Mouse (Mus musculus) spleen, adult 2 months (tissue): ENCODE measurements around the gene Fdps. TPM values are rescaled to one million over a fixed set of nuclear protein-coding genes. Genes with fewer than 3 reads are reported as not detected.

Source experiments
- DNase-seq, 2 experiments: peaks; one replicate each; pipeline versions ENCODE4 v3.0.0 to v3.0.0-alpha.2; 2012 to 2021; ENCODE audit warnings: low spot score in 2 of 2, low read depth in 1 of 2
- H3K27ac ChIP-seq: fragments of 200-500 bp; 2 replicates; pipeline ENCODE4 v1.5.1; 2012; ENCODE audit warnings: low read length, inconsistent platforms; ENCODE audit not compliant: insufficient read depth
- H3K27me3 ChIP-seq: fragments of 200-500 bp; 2 replicates; pipeline ENCODE4 v1.6.1; 2012; ENCODE audit warnings: mild to moderate bottlenecking, moderate library complexity, low read length, inconsistent platforms; ENCODE audit not compliant: control insufficient read depth, insufficient read depth
- H3K36me3 ChIP-seq: fragments of 200-500 bp; 2 replicates; pipeline ENCODE4 v1.6.1; 2012; ENCODE audit warnings: mild to moderate bottlenecking, low read length, inconsistent platforms; ENCODE audit not compliant: control insufficient read depth, insufficient read depth
- H3K4me1 ChIP-seq: fragments of 200-500 bp; 2 replicates; pipeline ENCODE4 v1.6.1; 2011; ENCODE audit warnings: inconsistent platforms; ENCODE audit not compliant: control insufficient read depth, insufficient read depth, insufficient read length
- H3K4me3 ChIP-seq: fragments of 200-500 bp; 2 replicates; pipeline ENCODE4 v1.5.1; 2011; ENCODE audit warnings: mild to moderate bottlenecking, inconsistent platforms; ENCODE audit not compliant: insufficient read depth, insufficient read length; ENCODE audit errors: extremely low read depth
- CTCF ChIP-seq: fragments of 200-500 bp; IDR thresholded peaks from 2 replicates; pipeline ENCODE4 v1.5.1; 2011; ENCODE audit warnings: mild to moderate bottlenecking, inconsistent platforms; ENCODE audit not compliant: insufficient read depth, insufficient read length, insufficient replicate concordance; ENCODE audit errors: extremely low read depth
- POLR2A ChIP-seq: fragments of 200-500 bp; IDR thresholded peaks from 2 replicates; pipeline ENCODE4 v1.6.1; 2011; ENCODE audit warnings: low read depth, low read length, inconsistent platforms
- WGBS: fragments of 180-500 bp; shearing (Covaris S2); methylation state at CpG from one replicate; pipeline ENCODE4 v1.1.7; 2018; 5-methylcytosine and 5-hydroxymethylcytosine counted together
- polyA plus RNA-seq: library from polyadenylated mRNA; depleted of rRNA; stranded (reverse); fragments of >200 nt; gene quantifications from 2 replicates; pipeline ENCODE4 v1.2.3, GENCODE M21; 2012

Fdps gene
- polyA plus RNA-seq, 1 experiment: 25.6 TPM

DNA sequence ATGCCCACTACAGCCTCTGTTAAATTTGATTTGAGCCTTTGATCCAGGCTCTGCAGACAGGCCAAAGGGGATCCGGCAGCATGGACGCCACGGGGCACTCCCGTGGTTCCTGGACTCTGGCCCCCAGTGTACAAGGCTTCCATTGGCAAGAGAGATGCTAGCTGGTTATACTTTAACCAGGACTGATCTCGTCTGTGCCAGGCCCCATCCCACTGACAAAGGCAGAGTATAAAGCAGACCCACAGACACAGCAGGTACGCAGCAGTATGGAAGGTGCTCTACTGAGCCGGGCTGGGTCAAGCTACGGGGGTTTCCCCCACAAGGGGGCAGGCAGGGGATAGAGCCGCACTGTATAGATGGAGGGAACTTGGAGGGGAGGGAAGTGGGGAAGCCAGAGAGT is 34.6 kb upstream of the Fdps start:
- Histone ChIP-seq H3K36me3 (no peaks in the 10 kb centered on the region), H3K27me3 (no peaks in the 10 kb centered on the region), H3K27ac (no peak overlapping the region), H3K4me1 (no peaks in the 10 kb centered on the region), H3K4me3 (no peak overlapping the region)
- no peak for DNase-seq
- 45% methylated on average over 9 of the region's 9 CpGs for WGBS
- TF ChIP-seq CTCF: no peak
- TF ChIP-seq POLR2A: no peak

DNA sequence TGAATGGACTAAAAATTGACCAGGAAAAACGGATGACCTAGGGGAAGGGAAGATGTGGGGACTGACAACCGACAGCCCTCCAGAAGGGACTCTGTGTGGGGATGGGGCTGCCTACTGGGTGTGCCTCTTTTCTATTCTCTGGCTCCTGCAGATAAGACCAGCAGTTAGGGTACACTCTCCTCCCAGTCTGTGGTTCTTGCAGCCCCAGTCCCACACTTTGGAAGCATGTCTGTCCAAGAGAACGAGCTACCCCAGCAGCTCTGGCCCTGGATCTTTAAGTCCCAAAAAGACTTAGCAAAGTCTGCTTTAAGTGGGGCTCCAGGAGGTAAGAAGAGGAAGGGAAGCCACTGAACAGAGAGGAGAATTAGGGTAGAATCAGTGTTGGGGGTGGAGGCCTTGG is 34.2 kb upstream of the Fdps start, which contains the start of gene Pklr:
Gene Pklr, plus strand, starts transcription at position 185 of the 400 bp plus-strand sequence.
- 57% methylated on average over 3 of the region's 3 CpGs for WGBS
- H3K4me1 ChIP-seq: no peaks in the 10 kb centered on the region
- H3K27ac ChIP-seq: no peak within 1 kb of the TSS
- no peak within 1 kb of the TSS for H3K4me3 ChIP-seq
- TF ChIP-seq CTCF: no peak
- no peak for TF ChIP-seq POLR2A
- no peaks in the 10 kb centered on the region for H3K27me3 ChIP-seq
- no peak for DNase-seq
- no peaks in the 10 kb centered on the region for H3K36me3 ChIP-seq

DNA sequence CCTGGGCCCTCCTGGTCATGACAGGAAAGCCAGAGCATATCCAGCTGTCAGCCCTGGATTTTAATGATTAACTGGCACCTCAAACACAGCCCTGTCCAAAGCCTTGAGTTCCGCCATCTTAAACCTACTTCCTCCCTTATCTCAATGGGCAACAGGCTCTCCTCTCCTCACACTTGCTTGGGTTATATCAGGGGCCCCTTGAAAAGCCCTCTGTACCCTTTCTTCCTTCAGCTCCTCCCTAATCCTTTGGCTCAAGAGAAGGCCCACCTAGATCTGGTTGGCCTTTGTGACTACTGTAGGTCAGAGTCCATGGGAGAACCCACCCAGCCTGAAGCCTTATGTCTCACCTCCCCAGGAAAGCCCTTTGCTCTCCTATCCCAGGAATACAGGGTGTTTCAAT is 32.0 kb upstream of the Fdps start:
- H3K36me3 ChIP-seq: no peaks in the 10 kb centered on the region
- no peaks in the 10 kb centered on the region for H3K4me1 ChIP-seq
- no peak for TF ChIP-seq POLR2A
- no peak overlapping the region for H3K27ac ChIP-seq
- no peak for DNase-seq
- H3K4me3 ChIP-seq: no peak overlapping the region
- 65% methylated on average over 1 of the region's 1 CpGs for WGBS
- H3K27me3 ChIP-seq: no peaks in the 10 kb centered on the region

DNA sequence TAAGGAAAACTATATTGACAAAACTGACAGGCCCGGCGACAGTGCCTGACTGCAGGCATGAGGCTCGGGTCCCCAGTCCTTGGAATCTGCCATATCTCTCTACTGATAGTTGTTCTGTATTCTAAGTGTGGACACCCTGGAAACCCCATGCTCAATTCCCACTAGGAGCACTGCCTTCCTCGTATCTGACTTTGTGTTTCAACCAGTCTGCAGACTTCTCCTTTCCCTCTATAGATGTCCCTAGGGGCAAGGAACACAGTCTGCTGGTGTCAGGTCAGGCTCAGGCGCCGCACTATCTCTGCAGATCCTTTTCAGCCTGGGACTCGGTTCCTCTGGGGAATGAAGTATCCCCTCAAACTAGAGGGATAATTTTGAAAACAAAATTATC is 31.3 kb upstream of the Fdps start:
- no peaks in the 10 kb centered on the region for H3K4me1 ChIP-seq

DNA sequence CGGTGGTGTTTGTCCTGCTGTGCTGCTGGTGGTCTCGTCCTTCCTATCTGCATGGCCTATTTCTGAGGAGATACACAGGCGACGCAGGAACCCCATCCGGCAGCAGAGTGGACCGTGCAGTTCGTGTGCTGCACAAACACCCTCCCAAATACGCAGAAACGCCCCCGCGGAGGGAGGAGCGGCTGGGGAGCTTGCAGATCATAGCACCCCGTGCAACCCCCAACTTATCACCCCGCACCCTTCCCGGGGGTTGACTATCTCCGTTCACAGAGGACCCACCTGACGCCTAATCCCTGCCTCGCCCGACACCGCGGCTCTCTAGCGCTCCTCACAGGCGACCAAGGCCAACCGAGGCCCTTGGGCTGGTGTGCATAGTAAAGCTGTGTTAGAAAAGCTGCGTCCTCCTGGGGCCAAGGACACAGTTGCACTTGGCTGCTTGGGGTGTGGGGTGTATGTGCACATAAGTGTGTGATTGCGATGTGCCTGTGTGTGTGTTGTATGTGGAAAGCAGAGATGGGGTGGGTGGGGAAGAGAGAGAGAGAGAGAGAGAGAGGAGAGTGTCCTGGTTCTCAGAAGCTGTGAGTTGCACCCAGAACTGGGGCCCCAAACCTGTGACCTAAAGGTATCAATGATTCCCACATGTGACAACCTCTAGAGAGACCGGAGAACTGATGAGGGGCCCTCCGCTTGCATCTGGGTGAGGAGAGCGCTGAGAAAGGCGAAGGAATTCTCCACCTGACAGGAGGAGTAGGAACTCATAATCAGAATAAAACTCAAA is 30.7 kb upstream of the Fdps start:
- Histone ChIP-seq H3K27ac (no peak overlapping the region), H3K27me3 (no peaks in the 10 kb centered on the region), H3K36me3 (no peaks in the 10 kb centered on the region), H3K4me3 (no peak overlapping the region), H3K4me1 (no peaks in the 10 kb centered on the region)
- TF ChIP-seq CTCF (peak; percentile 10; the same call in 1 of the 2 replicates), POLR2A (no peak)
- WGBS: 20% methylated on average over 30 of the region's 30 CpGs
- DNase-seq: no peak

More for the DNA sequence above, 31.3 kb upstream of the Fdps start:
- 81% methylated on average over 7 of the region's 7 CpGs for WGBS
- DNase-seq: no peak
- Histone ChIP-seq H3K27ac (no peak overlapping the region), H3K4me3 (no peak overlapping the region), H3K36me3 (no peaks in the 10 kb centered on the region), H3K27me3 (no peaks in the 10 kb centered on the region)
- TF ChIP-seq POLR2A (no peak), CTCF (no peak)

DNA sequence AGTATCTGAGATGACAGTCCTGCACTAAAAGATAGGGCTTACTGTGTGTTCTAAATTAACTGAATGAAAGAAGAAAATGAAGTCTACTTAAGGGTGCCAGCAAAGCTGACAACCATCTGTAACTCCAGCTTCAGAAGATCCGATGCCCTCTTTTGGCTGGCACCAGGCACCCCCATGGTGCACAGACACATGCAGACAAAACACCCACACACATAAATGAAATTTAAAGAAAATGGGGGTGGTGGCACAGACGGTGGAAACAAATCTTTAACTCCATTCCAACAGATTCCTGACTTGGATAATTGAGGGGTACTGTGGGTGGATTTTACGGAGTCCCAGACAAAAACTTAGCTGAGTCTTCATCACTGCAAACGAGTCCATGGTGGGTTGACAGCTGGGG is 30.1 kb upstream of the Fdps start:
- Histone ChIP-seq H3K4me3 (no peak overlapping the region), H3K4me1 (no peaks in the 10 kb centered on the region), H3K27me3 (no peaks in the 10 kb centered on the region), H3K36me3 (no peaks in the 10 kb centered on the region), H3K27ac (no peak overlapping the region)
- WGBS: 57% methylated on average over 4 of the region's 4 CpGs
- TF ChIP-seq POLR2A (no peak), CTCF (no peak)
- DNase-seq: no peak

DNA sequence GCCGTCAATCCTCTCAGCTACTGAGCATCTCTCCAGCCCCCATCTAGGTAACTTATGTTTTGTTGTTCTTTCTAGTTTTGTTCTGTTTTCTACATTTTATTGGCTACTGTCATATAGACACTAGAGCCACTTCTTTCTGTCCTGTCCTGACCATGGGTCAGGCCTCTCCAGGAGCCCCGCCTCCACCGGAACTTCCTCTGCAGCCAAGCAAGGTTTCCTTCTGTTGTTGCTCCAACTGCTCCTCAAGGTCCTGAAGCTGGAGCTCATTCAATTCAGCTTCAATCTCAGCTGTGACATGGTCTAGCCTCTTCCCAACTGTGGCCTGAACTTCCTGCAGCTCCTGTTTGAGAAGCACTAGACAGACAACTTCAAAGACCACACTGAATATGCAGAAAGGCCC is 28.1 kb upstream of the Fdps start:
- TF ChIP-seq POLR2A: no peak
- TF ChIP-seq CTCF: no peak
- Histone ChIP-seq H3K27ac (no peak overlapping the region), H3K36me3 (no peaks in the 10 kb centered on the region), H3K4me3 (no peak overlapping the region), H3K4me1 (no peaks in the 10 kb centered on the region), H3K27me3 (no peaks in the 10 kb centered on the region)
- no peak for DNase-seq
- WGBS: 92% methylated on average over 3 of the region's 3 CpGs
